Mouse (Mus musculus): ENCODE data around the gene Cth. TPM values are rescaled to one million over a fixed set of nuclear protein-coding genes. Genes with fewer than 3 reads are reported as not detected.
"Not testable (repeated sequence)": the region's sequence is repeated elsewhere in the genome, so short reads cannot be mapped to it uniquely, and the experiment has no call there.

The Cth gene
- total RNA-seq (2021) = 1 to 10 TPM; 7.9 to 8.2 TPM
- long read RNA-seq, transcript Cth-201 (12 exons, 1,815 nt) = major isoform, 7 of 10 reads
- long read RNA-seq, partial matches to known transcripts = 2 of 10 reads
- long read RNA-seq, other reads (novel, unspliced or antisense) = 1 of 10 reads

GRCm38 (mm10) chr3:157924692-157925328, at the start of gene Cth:
Gene Cth, minus strand, starts transcription at chr3:157925077.
- peak; percentile 73 to 81 for DNase-seq (ENCODE audit: low spot score in 2 of 2)

GRCm38 (mm10) chr3:157973236-157973635, 48.4 kb upstream of the Cth start:
- DNase-seq (ENCODE audit: low spot score in 2 of 2) = no peak

GRCm38 (mm10) chr3:157971151-157971550, 46.3 kb upstream of the Cth start:
- no peak for DNase-seq (ENCODE audit: low spot score in 2 of 2)

GRCm38 (mm10) chr3:157957320-157957719, 32.4 kb upstream of the Cth start:
- DNase-seq (ENCODE audit: low spot score in 2 of 2) = no peak

- DNase-seq (ENCODE audit: low spot score in 2 of 2) = no peak
These were observed 31.3 kb upstream of the Cth start for GRCm38 (mm10) chr3:157956201-157956600.

- no peak for DNase-seq (ENCODE audit: low spot score in 2 of 2)
These were observed 30.6 kb upstream of the Cth start for GRCm38 (mm10) chr3:157955466-157955865.

- no peak for DNase-seq (ENCODE audit: low spot score in 2 of 2)
These were observed 27.8 kb upstream of the Cth start for GRCm38 (mm10) chr3:157952716-157953115.

- peak in 1 of 2 experiments; percentile 63 for DNase-seq (ENCODE audit: low spot score in 2 of 2)
These were observed 22.8 kb upstream of the Cth start for GRCm38 (mm10) chr3:157947383-157948280.

GRCm38 (mm10) chr3:157946843-157947358, 22.0 kb upstream of the Cth start, which contains the start of gene Ankrd13c:
Gene Ankrd13c, plus strand, starts transcription at chr3:157947239.
- peak; percentile 94 for DNase-seq (ENCODE audit: low spot score in 2 of 2)

- DNase-seq (ENCODE audit: low spot score in 2 of 2) = no peak
These were observed 13.7 kb upstream of the Cth start for GRCm38 (mm10) chr3:157938585-157938984.

GRCm38 (mm10) chr3:157934301-157934823, 9.5 kb upstream of the Cth start:
- no peak for DNase-seq (ENCODE audit: low spot score in 2 of 2)

GRCm38 (mm10) chr3:157933223-157933622, 8.3 kb upstream of the Cth start:
- not testable (repeated sequence) for DNase-seq (ENCODE audit: low spot score in 2 of 2)

- no peak for DNase-seq (ENCODE audit: low spot score in 2 of 2)
These were observed 7.2 kb upstream of the Cth start for GRCm38 (mm10) chr3:157932074-157932473.

GRCm38 (mm10) chr3:157931592-157931991, 6.7 kb upstream of the Cth start:
- no peak for DNase-seq (ENCODE audit: low spot score in 2 of 2)

GRCm38 (mm10) chr3:157929417-157929816, 4.5 kb upstream of the Cth start:
- DNase-seq (ENCODE audit: low spot score in 2 of 2) = no peak

GRCm38 (mm10) chr3:157928731-157929130, 3.9 kb upstream of the Cth start:
- DNase-seq (ENCODE audit: low spot score in 2 of 2) = no peak

GRCm38 (mm10) chr3:157926761-157927160, 1.9 kb upstream of the Cth start:
- DNase-seq (ENCODE audit: low spot score in 2 of 2) = peak in 1 of 2 experiments; percentile 24

GRCm38 (mm10) chr3:157925706-157926510, 1.0 kb upstream of the Cth start:
- no peak for DNase-seq (ENCODE audit: low spot score in 2 of 2)

GRCm38 (mm10) chr3:157923268-157923835, 1.5 kb downstream of the Cth start:
- DNase-seq (ENCODE audit: low spot score in 2 of 2) = no peak

- no peak for DNase-seq (ENCODE audit: low spot score in 2 of 2)
These were observed 3.5 kb downstream of the Cth start for GRCm38 (mm10) chr3:157921376-157921775.

Measured in layer of hippocampus, postnatal 10 days (tissue).